Mouse (Mus musculus): ENCODE measurements around the gene BC049730.

BC049730 gene

GRCm38 (mm10) chr7:24762574-24762973, 53.5 kb downstream of the BC049730 start:
- DNase-seq (ENCODE audit: low read depth), result no peak

Measured in NIH3T3 (cell line).